Mouse (Mus musculus) forebrain, embryonic 16.5 days (tissue): ENCODE data around the gene Uvssa. TPM values are rescaled to one million over a fixed set of nuclear protein-coding genes. Genes with fewer than 3 reads are reported as not detected.

Source experiments
- ATAC-seq: fragments of 200-750 bp; cut with Nextera tagmentation; 2 replicates; pipeline ENCODE4 v1.8.0; 2017; ENCODE audit warnings: mild to moderate bottlenecking, moderate library complexity
- H3K27ac ChIP-seq: fragments of 300-500 bp; sonication (generic); 2 replicates; pipeline ENCODE4 v1.5.1; 2014; ENCODE audit warnings: low read length, control low read depth
- H3K27me3 ChIP-seq: fragments of 300-500 bp; sonication (generic); replicated peaks from 2 replicates; pipeline ENCODE4 v1.6.1; 2014; ENCODE audit warnings: low read length; ENCODE audit not compliant: control insufficient read depth, insufficient read depth
- H3K36me3 ChIP-seq: fragments of 300-500 bp; sonication (generic); 2 replicates; pipeline ENCODE4 v1.6.1; 2014; ENCODE audit not compliant: control insufficient read depth, insufficient read depth
- H3K4me1 ChIP-seq: fragments of 300-500 bp; sonication (generic); replicated peaks from 2 replicates; pipeline ENCODE4 v1.6.1; 2014; ENCODE audit warnings: low read length; ENCODE audit not compliant: control insufficient read depth, insufficient read depth
- H3K4me2 ChIP-seq: fragments of 300-500 bp; sonication (generic); 2 replicates; pipeline ENCODE4 v1.6.1; 2014; ENCODE audit warnings: mild to moderate bottlenecking, low read length, control low read depth
- H3K4me3 ChIP-seq: fragments of 300-500 bp; sonication (generic); replicated peaks from 2 replicates; pipeline ENCODE4 v1.5.1; 2014; ENCODE audit warnings: mild to moderate bottlenecking, low read length, control low read depth
- H3K9ac ChIP-seq: fragments of 300-500 bp; sonication (generic); replicated peaks from 2 replicates; pipeline ENCODE4 v1.6.1; 2014; ENCODE audit warnings: low read depth, low read length, control low read depth
- H3K9me3 ChIP-seq: fragments of 300-500 bp; sonication (generic); 2 replicates; pipeline ENCODE4 v1.6.1; 2016; ENCODE audit warnings: low read length; ENCODE audit not compliant: control insufficient read depth
- WGBS: fragments of 180-500 bp; shearing (Covaris S2); extraction: QIAGEN DNeasy Blood & Tissue Kit; methylation state at CpG from one replicate; pipeline ENCODE4 v1.1.7; 2014; 5-methylcytosine and 5-hydroxymethylcytosine counted together
- polyA plus RNA-seq: library from polyadenylated mRNA; unstranded; fragments of >200 nt; fragmentation: Nextera tagmentation; extraction: Ambion mirVana; gene quantifications from 2 replicates; pipeline ENCODE4 v1.2.1, GENCODE M21; 2015

The Uvssa gene
- polyA plus RNA-seq, 1 experiment from 2014 or later = 8.7 TPM

GRCm38 (mm10) chr5:33459111-33459510 is 80.8 kb downstream of the Uvssa start:
- Histone ChIP-seq H3K27ac (no peak overlapping the region), H3K4me2 (no peak overlapping the region), H3K27me3 (peaks cover 21% of the 10 kb centered on the region), H3K4me3 (no peak overlapping the region), H3K4me1 (peaks cover 5% of the 10 kb centered on the region), H3K36me3 (no peaks in the 10 kb centered on the region), H3K9ac (no peak overlapping the region), H3K9me3 (no peaks in the 10 kb centered on the region)
- WGBS = 68% methylated on average over 2 of the region's 2 CpGs
- no peak for ATAC-seq

- ATAC-seq = no peak
- H3K9me3 ChIP-seq = no peaks in the 10 kb centered on the region
- peaks cover 19% of the 10 kb centered on the region for H3K27me3 ChIP-seq
- 60% methylated on average over 7 of the region's 7 CpGs for WGBS
- H3K4me2 ChIP-seq = no peak overlapping the region
- peaks cover 4% of the 10 kb centered on the region for H3K4me1 ChIP-seq
- H3K27ac ChIP-seq = no peak overlapping the region
- no peak overlapping the region for H3K4me3 ChIP-seq
- H3K36me3 ChIP-seq = no peaks in the 10 kb centered on the region
- H3K9ac ChIP-seq = no peak overlapping the region
Measured at GRCm38 (mm10) chr5:33464390-33464789, 86.0 kb downstream of the Uvssa start.

- no peak overlapping the region for H3K27ac ChIP-seq
- no peak overlapping the region for H3K4me3 ChIP-seq
- no peak overlapping the region for H3K9ac ChIP-seq
- peaks cover 18% of the 10 kb centered on the region for H3K27me3 ChIP-seq
- H3K4me2 ChIP-seq = no peak overlapping the region
- H3K4me1 ChIP-seq = peaks cover 4% of the 10 kb centered on the region
- no peak for ATAC-seq
- H3K9me3 ChIP-seq = no peaks in the 10 kb centered on the region
- WGBS = 6% methylated on average over 11 of the region's 11 CpGs
- no peaks in the 10 kb centered on the region for H3K36me3 ChIP-seq
Measured at GRCm38 (mm10) chr5:33465464-33465863, 87.1 kb downstream of the Uvssa start.

Other genes starting within 250 kb of the Uvssa start
- gene Spon2, start 160.1 kb upstream of the Uvssa start, polyA plus RNA-seq = 3.7 and 5.0 TPM in 2 replicates
- 496 and 540 TPM in 2 replicates for gene Ctbp1, start 103.6 kb upstream of the Uvssa start, polyA plus RNA-seq
- gene Maea, start 43.0 kb upstream of the Uvssa start, polyA plus RNA-seq = 106 and 113 TPM in 2 replicates
- not detected in 2 replicates for gene Nkx1-1, start 55.4 kb downstream of the Uvssa start, polyA plus RNA-seq